Mouse (Mus musculus) left cerebral cortex, postnatal 36 days (tissue): Measurements from ENCODE around the gene Ifit3b. TPM values are rescaled to one million over a fixed set of nuclear protein-coding genes. Genes with fewer than 3 reads are reported as not detected.
"Not testable (repeated sequence)": the region's sequence is repeated elsewhere in the genome, so short reads cannot be mapped to it uniquely, and the experiment has no call there.

Experiments
- DNase-seq, 2 experiments: peaks; one replicate each; pipeline ENCODE4 v3.0.0; 2021 to 2022; ENCODE audit warnings: low spot score in 2 of 2, mixed read lengths in 1 of 2
- intact Hi-C: fragments of 180-260 bp; cut with DNase I; formaldehyde crosslinking; loops from one replicate; pipeline ENCODE4 v1.15.1; 2025
- total RNA-seq, 2 experiments: library from RNA; stranded (reverse); gene quantifications; 2 replicates each; pipeline ENCODE4 v1.2.3; 2021

The Ifit3b gene
- 1 to 10 TPM; 1.5 to 2.0 TPM for total RNA-seq

DNA sequence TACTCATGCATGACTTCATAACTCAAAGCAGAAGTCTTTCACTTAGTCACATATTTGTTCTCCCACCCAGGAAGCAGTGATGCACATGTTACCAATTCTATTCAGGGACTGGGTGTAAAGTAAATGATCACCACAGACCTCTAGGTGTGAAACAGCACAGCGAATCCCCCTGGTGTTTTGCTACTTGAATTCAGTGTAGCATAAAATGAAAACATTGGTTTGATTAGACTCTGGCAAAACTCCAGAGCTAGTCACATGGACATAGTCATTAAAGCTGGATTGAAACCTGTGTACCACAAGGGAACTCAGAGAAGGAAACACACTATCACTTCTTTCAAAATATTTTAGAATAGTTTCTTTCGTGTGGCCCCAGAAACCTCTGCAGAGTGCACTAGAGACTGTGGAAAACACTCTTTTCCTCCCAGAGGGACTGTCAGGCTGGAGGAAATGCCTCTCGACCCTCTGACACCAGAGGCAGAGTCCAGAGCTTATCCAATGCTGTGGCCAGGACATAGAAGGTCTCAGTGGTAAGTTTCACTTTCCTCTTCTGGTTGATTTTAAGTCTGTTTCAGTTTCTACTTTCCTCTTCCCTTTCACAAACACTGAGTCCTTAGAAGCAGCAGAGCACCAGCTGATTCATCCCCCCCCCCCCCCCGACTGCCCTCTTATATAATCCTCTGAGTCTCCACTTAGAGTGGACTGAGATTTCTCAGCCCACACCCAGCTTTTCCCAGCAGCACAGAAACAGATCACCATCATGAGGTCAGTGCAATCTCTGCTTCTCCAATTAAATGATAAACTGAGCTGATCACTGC is at the start of gene Ifit3b:
Gene Ifit3b, plus strand, starts transcription at position 734 of the 815 bp plus-strand sequence.
- intact Hi-C loops, DNase-seq: not testable (repeated sequence)

DNA sequence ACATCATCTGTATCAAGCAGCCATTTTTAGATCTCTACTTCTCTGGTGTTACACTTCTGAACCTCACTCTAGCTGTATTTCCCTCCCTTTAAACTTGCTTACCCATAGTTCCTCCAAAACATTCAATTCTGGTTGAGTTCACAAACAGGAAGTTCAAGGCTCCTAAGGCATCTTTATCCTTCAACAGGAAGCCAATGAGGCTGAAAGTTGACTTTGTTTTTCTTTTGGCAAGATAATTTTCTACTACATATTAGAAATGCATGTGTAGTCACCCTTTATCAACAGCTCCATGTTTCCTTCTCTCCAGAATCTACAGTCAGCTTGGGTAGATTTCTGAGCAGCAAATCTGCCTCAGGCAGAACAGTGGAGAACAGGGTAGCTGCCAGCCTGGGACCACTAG is 45.2 kb upstream of the Ifit3b start:
- no peak for DNase-seq
- intact Hi-C loops: no loop called here

DNA sequence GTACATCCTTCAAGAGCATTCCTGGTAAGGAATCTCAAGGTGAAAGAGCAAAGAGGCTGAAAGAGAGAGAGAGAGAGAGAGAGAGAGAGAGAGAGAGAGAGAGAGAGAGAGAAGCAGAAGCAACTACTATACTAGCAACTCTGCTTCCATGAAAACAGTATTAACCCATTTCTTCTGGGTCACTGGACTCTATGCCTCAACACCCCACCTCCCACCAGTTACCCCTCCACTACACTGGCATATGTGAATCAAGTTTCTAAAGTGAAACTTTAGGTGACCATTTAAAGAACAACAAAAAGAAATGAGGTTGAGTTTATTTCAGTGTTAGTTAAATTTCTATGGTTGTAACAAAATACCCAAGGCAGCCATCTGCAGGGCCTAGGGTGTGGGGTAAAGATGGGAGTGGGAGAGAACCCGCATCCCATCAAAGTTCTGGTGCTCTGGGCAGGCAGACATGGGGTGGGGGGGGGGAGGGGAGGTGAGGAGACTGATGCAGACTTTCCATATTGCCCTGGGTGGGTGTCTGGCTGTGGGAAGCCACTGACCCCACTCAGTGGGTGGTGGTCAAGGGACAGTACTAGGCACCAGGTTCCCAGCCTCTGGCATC is 41.5 kb upstream of the Ifit3b start:
- intact Hi-C loops: no loop called here
- DNase-seq: no peak

DNA sequence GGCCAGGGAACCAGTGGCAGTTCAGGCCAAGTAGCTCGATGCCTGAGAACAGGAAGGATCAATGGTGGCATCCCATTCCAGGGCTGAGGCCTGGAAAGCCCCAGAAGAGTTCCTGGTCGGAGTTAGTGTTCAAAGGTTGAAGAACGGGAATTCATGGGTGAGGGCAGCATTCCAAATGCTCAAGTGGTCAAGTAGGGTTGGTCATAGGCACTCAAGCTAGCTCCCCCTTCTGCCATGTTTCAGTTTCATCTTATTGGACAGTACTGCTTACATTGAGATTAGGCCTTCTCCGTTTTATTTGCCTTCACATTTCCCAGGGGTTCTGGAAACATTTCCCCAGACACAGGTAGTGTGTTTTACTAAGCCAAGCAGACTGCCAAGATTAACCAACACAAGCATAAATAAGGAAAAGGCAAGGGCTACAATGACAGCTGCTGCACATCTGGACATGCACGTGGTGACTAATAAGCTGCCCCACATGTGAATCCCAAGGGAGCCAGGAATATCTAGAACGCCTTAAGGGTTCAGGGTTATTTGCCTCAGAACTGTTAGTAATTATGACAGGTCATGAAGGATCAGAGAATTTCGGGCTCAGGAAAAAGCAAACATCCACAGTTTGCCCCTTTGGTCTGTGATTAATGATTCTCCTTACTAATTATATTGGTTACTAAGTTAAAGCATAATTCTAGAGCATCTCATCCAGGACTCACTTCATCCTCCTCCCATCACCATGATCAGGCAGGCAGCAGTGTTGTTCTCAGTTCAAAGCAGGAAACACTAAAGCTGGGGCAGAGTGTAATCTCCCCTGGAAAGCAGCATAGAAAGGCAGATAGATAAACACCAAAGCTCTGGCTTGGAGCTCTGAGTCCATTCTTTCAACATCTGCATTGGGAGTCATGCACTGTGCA is 38.5 kb upstream of the Ifit3b start:
- intact Hi-C loops: no loop called here
- DNase-seq: no peak

DNA sequence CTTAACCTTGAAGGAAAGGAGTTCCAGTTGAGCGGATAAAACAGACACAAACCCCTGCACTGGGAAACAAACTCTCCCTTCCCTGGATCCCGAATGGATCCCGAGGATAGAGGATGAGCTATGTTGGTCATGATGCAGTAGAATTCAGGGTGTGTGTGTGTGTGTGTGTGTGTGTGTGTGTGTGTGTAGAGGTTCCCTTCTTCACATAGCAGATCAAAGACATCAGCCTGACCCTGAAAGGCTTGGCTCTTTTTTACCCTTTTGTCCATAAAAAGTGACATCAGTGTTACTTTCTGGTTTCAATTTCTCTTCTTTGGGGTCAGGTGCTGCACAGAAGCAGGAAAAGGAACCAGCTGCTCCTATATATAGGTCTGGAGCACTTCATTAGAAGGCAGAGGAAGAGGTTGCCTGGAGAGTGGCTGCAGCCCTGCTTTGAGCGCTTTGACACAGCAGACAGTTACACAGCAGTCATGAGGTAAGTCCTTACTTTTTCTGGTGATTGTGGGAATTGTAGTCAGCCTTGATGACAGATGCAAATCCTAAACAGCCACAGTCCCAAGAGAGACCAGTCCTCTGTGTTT is 37.8 kb upstream of the Ifit3b start:
- DNase-seq: no peak
- intact Hi-C loops: no loop called here

DNA sequence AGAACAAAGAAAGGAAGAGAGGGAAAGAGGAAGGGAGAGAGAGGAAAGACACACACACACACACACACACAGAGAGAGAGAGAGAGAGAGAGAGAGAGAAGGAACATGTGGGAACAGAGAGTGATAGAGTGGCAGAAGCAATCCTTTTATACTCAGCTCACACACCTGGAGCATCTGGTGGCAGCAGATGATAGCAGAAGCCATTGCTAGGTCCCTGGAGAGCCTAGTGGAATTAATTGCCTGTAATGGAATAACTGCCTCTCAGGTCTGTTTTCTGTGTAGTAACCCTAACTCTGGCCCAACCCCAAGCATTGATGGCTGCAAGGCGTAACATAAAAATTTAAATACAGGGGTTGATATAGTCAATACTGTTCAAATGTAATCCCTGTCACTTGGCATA is 36.7 kb upstream of the Ifit3b start:
- no peak for DNase-seq
- intact Hi-C loops: no loop called here

DNA sequence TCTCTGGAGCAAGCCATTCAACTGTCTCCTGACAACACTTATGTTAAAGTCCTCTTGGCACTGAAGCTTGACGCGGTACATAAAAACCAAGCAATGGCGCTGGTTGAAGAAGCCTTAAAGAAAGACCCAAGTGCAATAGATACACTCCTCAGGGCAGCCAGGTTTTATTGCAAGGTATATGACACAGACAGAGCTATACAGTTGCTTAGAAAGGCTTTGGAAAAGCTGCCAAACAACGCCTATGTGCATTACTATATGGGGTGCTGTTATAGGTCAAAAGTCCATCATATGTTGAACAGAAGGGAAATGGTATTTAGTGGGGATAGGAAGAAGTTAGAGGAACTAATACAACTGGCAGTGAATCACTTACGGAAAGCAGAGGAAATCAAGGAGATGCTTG is 34.1 kb upstream of the Ifit3b start:
- intact Hi-C loops: no loop called here
- DNase-seq: no peak

DNA sequence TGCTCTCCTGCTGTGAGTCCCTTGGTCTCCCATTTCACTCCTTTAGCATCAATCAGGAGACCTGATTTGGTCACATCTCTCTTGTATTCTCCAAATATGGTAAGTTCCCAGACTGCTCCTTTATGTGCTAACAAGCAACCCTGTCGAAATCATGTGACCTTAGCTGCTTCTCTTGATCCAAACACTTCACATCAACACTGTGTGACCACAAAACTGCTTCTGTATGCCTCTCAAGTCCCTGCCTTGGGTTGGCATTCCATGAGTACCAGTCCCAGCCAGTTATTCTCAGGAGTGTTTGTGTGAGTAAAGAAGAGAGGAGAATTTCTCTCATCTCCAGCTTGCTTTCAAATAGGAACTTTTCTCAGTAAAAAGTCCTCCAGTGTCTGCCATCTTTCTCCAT is 30.6 kb upstream of the Ifit3b start:
- no peak for DNase-seq
- intact Hi-C loops: no loop called here

DNA sequence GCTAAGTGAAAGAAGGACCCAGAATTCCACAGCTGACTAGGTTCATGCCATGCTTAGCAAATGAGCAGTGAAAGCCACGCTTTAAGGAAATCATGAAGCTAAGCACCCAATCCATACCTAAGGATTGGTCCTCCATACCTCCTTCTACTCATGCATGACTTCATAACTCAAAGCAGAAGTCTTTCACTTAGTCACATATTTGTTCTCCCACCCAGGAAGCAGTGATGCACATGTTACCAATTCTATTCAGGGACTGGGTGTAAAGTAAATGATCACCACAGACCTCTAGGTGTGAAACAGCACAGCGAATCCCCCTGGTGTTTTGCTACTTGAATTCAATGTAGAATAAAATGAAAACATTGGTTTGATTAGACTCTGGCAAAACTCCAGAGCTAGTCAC is 25.1 kb upstream of the Ifit3b start:
- intact Hi-C loops: loop anchor here (1.0 kb wide), 1 partner anchor 24 kb away; no protein-coding TSS in a partner anchor
- not testable (repeated sequence) for DNase-seq

DNA sequence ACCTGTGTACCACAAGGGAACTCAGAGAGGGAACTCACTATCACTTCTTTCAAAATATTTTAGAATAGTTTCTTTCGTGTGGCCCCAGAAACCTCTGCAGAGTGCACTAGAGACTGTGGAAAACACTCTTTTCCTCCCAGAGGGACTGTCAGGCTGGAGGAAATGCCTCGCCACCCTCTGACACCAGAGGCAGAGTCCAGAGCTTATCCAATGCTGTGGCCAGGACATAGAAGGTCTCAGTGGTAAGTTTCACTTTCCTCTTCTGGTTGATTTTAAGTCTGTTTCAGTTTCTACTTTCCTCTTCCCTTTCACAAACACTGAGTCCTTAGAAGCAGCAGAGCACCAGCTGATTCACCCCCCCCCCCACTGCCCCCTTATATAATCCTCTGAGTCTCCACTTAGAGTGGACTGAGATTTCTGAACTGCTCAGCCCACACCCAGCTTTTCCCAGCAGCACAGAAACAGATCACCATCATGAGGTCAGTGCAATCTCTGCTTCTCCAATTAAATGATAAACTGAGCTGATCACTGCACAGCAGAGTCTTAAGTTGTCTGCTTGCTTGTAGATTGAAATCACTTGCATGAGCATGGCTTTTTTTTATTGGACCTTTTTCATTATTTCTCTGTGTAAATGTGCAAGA is 24.5 kb upstream of the Ifit3b start, which contains the start of gene Ifit3:
Gene Ifit3, plus strand, starts transcription at position 406 of the 641 bp plus-strand sequence.
- DNase-seq, intact Hi-C loops: not testable (repeated sequence)

DNA sequence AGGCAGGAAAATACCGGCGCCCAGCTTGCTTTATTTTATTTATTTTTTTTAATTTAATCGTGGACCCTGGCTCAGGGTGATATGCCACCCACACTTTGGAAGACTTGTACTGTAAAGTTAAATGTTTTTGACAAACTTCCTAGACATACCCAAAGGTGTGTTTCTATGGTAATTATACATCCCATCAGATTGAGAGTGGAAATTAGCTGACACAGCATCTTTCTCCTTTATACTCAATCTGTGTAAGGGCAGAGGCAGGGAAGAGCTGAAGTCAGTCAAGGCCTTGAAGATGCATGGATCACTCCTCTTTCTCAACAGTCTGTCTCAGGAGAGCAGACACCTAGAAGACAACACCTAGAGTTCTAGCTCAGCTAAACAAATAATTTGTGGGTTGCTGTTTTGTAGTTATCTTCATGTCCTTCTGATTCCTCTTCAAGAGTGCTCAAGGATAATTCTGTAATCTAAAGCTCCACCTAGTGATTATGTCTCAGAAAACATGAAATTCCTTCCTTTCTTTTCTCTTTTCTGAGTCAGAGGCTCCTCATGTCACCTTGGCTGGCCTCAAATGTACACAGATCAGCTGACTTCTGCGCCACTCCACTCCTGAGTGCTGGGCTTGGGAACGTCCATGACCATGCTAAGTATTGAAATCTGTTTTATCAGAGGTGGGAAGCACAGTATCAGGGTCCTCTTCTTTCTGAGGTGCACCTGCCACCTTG is 21.9 kb upstream of the Ifit3b start:
- DNase-seq, intact Hi-C loops: not testable (repeated sequence)

DNA sequence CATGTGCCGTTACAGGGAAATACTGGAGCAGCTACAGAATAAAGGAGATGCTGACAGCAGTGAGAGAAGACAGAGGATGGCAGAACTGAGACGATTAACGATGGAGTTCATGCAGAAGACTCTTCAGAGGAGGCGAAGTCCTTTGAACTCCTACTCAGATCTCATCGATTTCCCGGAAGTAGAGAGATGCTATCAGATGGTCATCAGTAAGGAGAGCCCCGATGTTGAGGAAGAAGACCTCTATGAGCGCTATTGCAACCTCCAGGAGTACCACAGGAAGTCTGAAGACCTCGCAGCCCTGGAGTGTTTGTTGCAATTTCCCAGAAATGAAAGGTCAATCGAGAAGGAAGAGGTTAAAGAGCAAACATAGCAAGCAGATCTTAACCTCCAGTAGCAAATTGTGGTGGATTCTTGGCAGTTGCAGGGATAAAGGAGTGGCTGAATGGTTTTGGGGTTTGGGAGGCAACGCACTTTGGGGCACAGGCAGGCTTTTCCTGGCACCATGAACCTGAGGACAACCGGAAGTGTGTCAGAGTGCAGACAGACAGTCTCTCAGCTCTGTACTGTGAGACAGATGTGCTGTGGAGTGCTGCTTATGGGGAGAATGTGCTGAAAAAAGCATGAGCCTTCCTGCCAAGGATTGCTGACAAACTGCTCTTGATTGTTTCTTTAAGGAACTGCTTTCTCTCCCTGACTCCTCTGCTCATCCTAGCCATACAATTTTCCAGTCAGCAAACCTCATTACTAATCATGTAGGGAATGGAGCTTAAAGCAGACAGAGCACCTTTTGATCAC is 19.7 kb upstream of the Ifit3b start:
- intact Hi-C loops, DNase-seq: not testable (repeated sequence)

DNA sequence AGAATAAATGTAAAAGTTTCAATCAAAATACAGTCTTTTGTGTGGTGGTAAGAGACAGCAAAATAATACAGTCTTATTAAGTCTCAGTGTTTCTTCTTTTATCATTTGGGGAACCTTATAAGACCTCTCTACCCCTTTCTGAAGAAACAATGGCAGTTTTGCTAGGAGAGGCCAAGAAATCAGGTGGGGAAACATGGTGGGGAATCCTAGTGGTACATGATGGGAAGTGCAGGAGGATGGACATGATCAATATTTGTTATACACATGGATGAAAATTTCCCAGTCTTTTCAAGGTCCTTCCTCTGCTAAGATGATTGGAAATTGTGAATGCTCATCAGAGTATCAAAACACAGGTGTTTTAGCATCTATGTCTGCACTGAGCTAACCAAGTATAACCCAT is 18.8 kb upstream of the Ifit3b start:
- DNase-seq: no peak
- intact Hi-C loops: no loop called here

DNA sequence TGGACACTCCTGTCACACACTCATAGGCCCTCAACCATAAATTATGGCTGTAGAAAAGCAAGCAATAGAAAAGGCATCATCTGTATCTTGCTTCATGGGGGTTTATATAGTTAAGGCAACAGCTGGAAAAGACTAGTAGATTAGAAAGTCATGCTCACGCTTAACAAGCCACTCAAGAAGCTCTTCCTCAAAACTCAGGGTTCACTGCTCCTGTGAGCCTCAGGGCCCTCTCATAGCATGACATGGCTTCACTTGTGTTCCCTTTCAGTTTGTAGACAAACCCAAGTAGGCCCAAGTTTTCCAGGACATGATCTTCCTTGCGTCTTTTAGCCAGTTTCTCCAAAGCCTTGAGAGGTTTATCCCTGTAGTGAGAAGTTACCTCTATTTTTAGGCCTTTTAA is 14.3 kb upstream of the Ifit3b start:
- intact Hi-C loops: no loop called here
- no peak for DNase-seq

DNA sequence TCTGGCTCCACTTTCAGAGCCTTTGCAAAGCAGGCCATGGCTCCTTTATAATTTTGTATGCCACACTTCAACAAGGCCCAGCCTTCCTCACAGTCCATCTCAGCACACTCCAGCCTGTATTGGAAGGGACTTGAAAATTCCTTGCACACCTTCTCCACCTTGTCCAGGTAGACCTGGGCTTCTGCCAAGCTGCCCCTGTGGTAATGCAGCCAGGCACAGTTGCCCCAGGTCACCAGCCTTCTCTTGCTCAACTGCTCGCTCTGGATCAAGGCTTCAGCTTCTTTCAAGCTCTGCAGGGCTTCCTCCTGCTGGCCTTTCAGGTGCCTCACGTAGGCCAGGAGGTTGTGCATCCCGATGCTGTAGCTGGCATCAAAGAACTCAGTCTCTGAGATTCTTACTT is 13.2 kb upstream of the Ifit3b start:
- DNase-seq, intact Hi-C loops: not testable (repeated sequence)

DNA sequence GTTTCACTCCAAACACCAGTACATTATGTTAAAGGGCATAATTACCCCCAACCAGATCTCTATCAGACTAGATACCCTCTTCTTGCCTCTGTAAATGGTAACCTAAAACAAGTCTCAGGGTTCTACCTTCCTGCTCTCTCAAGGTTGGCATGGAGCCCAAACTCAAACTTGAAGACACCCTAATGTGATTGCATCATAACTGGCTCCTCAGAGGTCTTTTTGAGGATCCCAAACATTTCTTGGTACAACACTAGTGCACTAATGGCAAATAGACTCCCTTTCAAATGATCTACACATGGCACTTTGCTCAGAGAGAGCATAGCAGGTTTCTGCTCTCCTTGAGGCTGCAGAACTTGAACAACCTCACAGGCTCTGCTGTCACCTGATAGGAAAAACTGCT is 11.0 kb upstream of the Ifit3b start:
- intact Hi-C loops: no loop called here
- no peak for DNase-seq

DNA sequence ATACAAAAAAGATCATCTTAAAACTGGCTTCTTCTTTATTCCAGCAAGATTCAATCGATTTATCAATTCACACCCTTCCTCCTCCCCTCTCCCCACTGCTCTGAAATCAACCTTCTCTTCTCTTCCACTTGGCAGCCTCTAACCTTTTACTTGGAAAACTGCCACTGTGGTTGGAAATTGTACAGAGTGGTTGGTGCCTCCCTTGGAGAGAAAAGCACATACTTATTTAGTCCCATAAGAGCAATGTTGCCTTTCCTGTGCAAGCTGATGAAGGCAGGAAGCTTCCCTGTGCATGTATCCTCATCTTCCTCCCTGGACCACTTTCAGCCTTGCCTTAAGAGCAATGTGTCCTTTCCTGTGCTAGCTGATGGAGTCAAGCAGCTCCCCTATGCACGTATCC is 9.4 kb upstream of the Ifit3b start:
- intact Hi-C loops: no loop called here
- no peak for DNase-seq

DNA sequence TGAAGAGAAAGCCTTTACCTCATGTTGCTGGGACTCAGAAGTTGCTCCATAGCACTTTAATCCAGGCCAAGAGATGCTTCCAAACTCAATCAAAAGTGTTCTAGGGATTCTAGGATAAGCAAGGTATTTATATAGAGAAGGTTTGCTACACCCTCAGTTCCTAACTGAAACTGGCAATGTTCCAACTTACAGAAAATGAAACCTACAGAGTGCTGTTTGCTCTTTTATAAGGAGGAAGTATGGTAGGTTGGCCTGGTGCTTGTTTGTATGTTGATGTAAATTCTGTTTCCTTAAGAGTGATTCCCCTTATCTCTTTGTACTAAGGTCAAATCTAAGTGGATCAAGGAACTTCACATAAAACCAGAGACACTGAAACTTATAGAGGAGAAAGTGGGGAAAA is 8.5 kb upstream of the Ifit3b start:
- DNase-seq, intact Hi-C loops: not testable (repeated sequence)
